Mouse (Mus musculus) testis, postnatal 14 days (tissue): ENCODE measurements around the gene Slc35c1.

ENCODE experiments used
- DNase-seq: peaks from one replicate; pipeline ENCODE4 v3.0.0; 2021; ENCODE audit warnings: low spot score

Gene Slc35c1

DNA sequence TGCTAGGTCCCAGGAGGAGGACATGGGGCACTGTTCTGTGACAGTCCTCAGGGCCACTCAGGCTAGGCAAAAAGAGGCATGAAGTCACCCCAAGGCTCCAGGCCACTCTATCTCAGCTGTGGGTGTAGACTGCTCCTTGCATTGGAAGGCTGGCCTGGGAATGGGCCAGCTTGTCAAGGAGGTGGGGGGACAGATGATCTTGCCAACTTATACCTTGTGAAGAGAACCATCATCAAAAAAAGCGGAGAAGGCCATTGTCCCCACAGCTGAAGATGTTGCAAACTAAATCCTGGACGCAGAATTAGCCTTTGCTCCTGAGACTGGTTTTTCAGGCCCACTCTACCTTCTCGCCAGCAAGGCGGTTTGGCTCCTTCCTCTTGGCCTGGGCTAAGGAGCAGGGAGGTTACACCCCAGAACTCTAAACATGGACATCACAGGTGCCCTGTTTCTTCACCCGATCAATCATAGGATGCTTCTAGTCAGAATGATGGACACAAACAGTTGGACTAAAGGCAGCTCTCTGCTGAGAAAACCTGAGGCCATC, 56.5 kb downstream of the Slc35c1 start:
- no peak for DNase-seq
